Mouse (Mus musculus): ENCODE results near the gene S100a10. TPM values are rescaled to one million over a fixed set of nuclear protein-coding genes. Genes with fewer than 3 reads are reported as not detected.
"Not testable (repeated sequence)": the region's sequence is repeated elsewhere in the genome, so short reads cannot be mapped to it uniquely, and the experiment has no call there.

The S100a10 gene
- polyA plus RNA-seq, 1 experiment from 2014 or later = 197 TPM

DNA sequence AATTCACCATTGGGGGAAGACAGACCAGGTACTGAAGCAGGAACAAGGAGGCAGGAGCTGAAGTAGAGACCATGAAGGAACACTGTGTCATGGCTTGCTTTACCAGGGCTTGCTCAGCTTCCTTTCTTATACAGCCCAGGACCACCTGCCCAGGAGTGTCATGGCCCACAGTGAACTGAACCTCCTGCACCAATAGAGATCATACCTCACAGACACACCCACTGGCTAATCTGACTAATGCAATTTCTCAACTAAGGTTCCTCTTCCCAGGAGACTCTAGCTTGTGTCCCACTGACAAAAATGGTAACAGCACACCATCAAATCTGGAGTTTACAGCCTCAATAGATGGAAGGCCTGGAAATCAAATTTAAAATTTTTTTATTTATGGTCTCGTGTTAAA lies 35.4 kb downstream of the S100a10 start:
- H3K36me3 ChIP-seq = no peaks in the 10 kb centered on the region
- no peak overlapping the region for H3K9ac ChIP-seq (replicated peaks)
- no peaks in the 10 kb centered on the region for H3K9me3 ChIP-seq
- no peak overlapping the region for H3K4me2 ChIP-seq (replicated peaks)
- no peak overlapping the region for H3K27ac ChIP-seq (replicated peaks)
- no peaks in the 10 kb centered on the region for H3K27me3 ChIP-seq
- no peak overlapping the region for H3K4me3 ChIP-seq
- no peak for ATAC-seq (ENCODE audit: low FRiP score, low read depth)
- 91% methylated on average over 1 of the region's 1 CpGs for WGBS
- H3K4me1 ChIP-seq = no peaks in the 10 kb centered on the region

DNA sequence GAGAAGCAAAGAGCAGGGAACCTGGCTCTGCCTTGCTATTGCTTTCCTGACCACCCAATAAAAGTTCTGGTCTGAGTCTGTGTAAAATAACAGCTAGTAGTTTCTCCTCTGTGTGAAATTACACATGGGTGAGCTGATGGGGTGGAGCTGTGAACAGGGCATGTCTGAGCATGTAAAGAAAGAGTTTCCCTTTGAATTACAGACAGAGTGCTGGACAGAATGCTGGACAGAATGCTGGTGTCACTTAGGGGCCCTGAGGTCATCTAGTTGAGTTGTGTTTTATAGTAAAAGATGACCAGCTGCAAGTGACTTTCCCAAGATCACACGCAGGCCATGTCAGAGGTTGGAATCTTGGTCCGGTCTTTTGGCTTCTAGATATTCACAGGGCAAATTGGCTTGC lies 37.2 kb downstream of the S100a10 start:
- H3K9me3 ChIP-seq = no peaks in the 10 kb centered on the region
- no peak overlapping the region for H3K4me2 ChIP-seq (replicated peaks)
- no peaks in the 10 kb centered on the region for H3K36me3 ChIP-seq
- no peaks in the 10 kb centered on the region for H3K27me3 ChIP-seq
- no peak overlapping the region for H3K27ac ChIP-seq (replicated peaks)
- no peak overlapping the region for H3K9ac ChIP-seq (replicated peaks)
- no peak for ATAC-seq (ENCODE audit: low FRiP score, low read depth)
- H3K4me3 ChIP-seq = no peak overlapping the region
- WGBS = 90% methylated on average over 2 of the region's 2 CpGs
- 0 out of 2 replicates have a peak, but pooled peaks cover 2% of the 10 kb centered on the region for H3K4me1 ChIP-seq

DNA sequence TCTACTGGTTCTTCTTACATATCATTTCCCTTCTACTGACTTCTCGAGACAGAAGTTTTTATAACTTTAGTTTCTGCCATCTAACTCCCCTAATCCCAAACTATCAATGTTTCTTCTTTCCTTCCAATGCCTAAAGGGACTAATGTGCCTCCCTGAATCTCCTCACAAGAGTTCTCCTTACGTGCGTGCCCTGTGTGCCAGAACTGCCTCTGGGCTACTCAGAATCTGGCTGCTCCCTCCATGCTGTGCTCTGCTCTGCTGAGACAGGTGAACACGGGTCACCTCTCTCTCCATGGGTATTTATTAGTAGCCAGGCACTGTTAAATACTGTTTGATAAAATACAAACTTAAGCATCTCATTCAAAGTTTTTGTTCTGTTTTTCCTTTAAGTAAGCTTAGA lies 38.1 kb downstream of the S100a10 start:
- WGBS = 74% methylated on average over 4 of the region's 4 CpGs
- Histone ChIP-seq H3K9ac (replicated peaks) (no peak overlapping the region), H3K4me1 (peaks cover 6% of the 10 kb centered on the region; the same call in 1 of the 2 replicates), H3K4me3 (no peak overlapping the region), H3K27ac (replicated peaks) (no peak overlapping the region), H3K27me3 (no peaks in the 10 kb centered on the region), H3K9me3 (no peaks in the 10 kb centered on the region), H3K4me2 (replicated peaks) (no peak overlapping the region), H3K36me3 (no peaks in the 10 kb centered on the region)
- ATAC-seq (ENCODE audit: low FRiP score, low read depth) = no peak

DNA sequence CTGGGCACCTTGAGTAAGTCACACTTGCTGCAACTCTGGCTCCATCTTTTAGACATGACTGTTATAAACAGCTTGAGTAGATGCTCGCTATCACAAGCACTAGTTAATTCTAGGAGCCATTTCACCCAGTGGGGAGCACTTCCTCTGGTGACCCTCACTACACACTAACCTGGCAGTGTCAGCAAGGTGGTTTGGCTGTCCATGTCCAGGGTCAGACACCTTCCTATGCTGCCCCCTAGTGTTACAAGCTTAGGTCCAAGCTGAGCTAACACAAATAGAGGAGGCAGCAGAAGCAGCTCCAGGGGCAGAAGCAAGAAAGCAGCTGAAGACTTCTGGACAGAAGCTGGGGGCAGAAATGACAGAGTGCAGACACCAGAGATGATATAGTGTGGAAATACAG lies 38.6 kb downstream of the S100a10 start:
- ATAC-seq (ENCODE audit: low FRiP score, low read depth) = no peak
- WGBS = 56% methylated on average over 1 of the region's 1 CpGs
- H3K9ac ChIP-seq (replicated peaks) = no peak overlapping the region

DNA sequence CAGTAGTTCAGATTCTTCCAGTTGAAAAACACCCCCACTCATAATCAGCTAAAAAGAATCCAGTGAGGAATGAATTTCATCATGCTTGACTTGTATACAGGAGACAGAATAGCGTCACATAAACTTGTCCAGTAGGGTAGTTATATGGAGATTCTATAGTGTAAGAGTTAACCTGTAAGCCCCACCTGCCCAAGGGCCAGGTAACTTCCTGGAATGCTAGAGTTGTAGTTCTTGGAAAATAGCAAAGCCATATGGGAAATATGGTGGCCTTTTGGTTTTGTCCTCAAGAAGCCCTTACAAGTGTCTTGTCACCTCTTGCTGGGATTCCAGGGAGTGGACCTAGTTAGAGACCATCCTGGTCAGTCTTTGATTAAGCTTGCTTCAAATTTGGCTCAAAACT lies 41.8 kb downstream of the S100a10 start:
- Histone ChIP-seq H3K9ac (replicated peaks) (no peak overlapping the region), H3K4me1 (peaks cover 6% of the 10 kb centered on the region; the same call in 1 of the 2 replicates), H3K9me3 (no peaks in the 10 kb centered on the region), H3K36me3 (no peaks in the 10 kb centered on the region), H3K4me2 (replicated peaks) (no peak overlapping the region), H3K27ac (replicated peaks) (no peak overlapping the region), H3K4me3 (no peak overlapping the region), H3K27me3 (no peaks in the 10 kb centered on the region)
- 94% methylated on average over 1 of the region's 1 CpGs for WGBS
- no peak for ATAC-seq (ENCODE audit: low FRiP score, low read depth)

More for the DNA sequence above, 38.6 kb downstream of the S100a10 start:
- H3K9me3 ChIP-seq = no peaks in the 10 kb centered on the region
- H3K36me3 ChIP-seq = no peaks in the 10 kb centered on the region
- no peak overlapping the region for H3K27ac ChIP-seq (replicated peaks)
- no peak overlapping the region for H3K4me3 ChIP-seq
- H3K4me2 ChIP-seq (replicated peaks) = no peak overlapping the region
- peaks cover 6% of the 10 kb centered on the region; the same call in 1 of the 2 replicates for H3K4me1 ChIP-seq
- H3K27me3 ChIP-seq = no peaks in the 10 kb centered on the region

DNA sequence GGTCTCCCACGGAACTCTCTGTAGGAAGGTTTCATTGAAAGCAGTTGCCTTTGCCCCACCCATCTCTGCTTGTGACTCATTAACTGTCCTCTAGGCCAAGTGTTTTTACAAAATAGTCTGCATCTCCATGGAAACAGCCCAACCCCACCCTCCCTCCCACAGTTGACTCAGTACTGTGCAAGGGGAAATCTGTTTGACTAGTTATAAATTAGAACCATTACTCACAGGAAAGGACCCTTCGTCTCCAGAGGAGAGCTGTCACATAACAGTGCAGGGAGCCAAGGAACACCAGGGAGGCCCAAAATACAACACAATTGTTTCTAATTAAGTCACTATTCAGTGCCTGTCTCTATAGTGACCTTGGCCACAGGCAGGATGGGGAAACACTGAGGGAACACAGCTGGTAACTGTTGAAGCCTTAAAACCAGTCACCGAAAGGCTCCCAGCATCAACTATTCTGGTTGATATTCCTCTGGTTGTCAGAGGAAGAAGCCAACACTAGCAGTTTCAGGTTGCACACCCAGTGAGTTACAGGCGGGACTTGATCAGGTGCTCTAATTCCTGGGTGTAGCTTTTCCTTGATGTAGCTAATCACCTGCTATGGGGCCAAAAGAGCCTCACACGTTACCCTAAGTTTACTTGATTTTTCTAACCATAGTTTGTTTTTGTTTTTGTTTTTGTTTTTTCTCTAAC lies 42.5 kb downstream of the S100a10 start:
- 54% methylated on average over 5 of the region's 5 CpGs for WGBS
- no peak overlapping the region for H3K4me3 ChIP-seq
- no peak overlapping the region for H3K27ac ChIP-seq (replicated peaks)
- peaks cover 6% of the 10 kb centered on the region; the same call in 1 of the 2 replicates for H3K4me1 ChIP-seq
- H3K9me3 ChIP-seq = no peaks in the 10 kb centered on the region
- H3K9ac ChIP-seq (replicated peaks) = no peak overlapping the region
- no peak for ATAC-seq (ENCODE audit: low FRiP score, low read depth)
- H3K36me3 ChIP-seq = no peaks in the 10 kb centered on the region
- H3K27me3 ChIP-seq = no peaks in the 10 kb centered on the region
- no peak overlapping the region for H3K4me2 ChIP-seq (replicated peaks)

DNA sequence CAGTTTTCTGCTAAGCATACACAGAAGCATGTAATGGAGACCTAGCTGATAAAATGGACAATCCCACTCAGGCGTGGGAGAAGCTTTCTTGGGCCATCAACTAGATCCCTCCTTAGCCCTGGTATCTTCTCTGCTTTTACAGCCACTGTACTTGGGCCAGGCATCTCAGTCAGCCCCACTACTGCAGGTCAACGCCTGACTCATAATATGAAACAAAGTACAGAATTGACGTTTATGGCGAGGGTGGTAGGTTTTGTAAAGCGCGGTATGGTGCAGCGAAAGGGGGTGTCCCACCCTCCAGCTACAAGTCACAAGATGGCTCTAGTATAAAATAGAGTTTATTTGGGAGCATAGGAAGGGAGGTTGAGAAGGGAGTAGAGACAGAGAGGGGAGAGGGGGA lies 43.1 kb downstream of the S100a10 start:
- no peak for ATAC-seq (ENCODE audit: low FRiP score, low read depth)
- Histone ChIP-seq H3K9me3 (no peaks in the 10 kb centered on the region), H3K27ac (replicated peaks) (no peak overlapping the region), H3K9ac (replicated peaks) (no peak overlapping the region), H3K4me1 (peaks cover 6% of the 10 kb centered on the region; the same call in 1 of the 2 replicates), H3K4me3 (no peak overlapping the region), H3K27me3 (no peaks in the 10 kb centered on the region), H3K4me2 (replicated peaks) (no peak overlapping the region), H3K36me3 (no peaks in the 10 kb centered on the region)
- WGBS = 90% methylated on average over 7 of the region's 7 CpGs

DNA sequence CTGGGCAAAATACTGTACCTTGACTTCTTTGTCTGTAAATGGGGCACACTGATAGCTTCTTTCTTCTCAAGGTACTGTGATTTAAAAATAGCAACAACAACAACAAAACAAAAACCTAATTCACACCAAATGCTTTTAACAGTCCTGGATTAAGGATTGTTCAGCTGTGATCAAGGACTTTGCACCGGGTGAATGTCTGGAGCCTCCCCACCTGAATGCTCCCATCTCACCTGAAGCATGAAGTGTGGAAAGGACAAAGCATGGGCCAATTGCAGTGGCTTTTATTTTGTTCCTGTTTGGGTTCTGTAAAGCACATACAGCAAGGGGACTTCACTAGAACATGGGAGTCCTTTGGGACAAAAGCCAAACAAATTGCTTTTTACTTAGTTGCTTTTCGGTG lies 45.3 kb downstream of the S100a10 start:
- no peaks in the 10 kb centered on the region for H3K27me3 ChIP-seq
- no peak for ATAC-seq (ENCODE audit: low FRiP score, low read depth)
- WGBS = 89% methylated on average over 2 of the region's 2 CpGs
- H3K4me1 ChIP-seq = peaks cover 6% of the 10 kb centered on the region; the same call in 1 of the 2 replicates
- no peak overlapping the region for H3K9ac ChIP-seq (replicated peaks)
- no peak overlapping the region for H3K4me2 ChIP-seq (replicated peaks)
- no peaks in the 10 kb centered on the region for H3K36me3 ChIP-seq
- no peak overlapping the region for H3K4me3 ChIP-seq
- no peaks in the 10 kb centered on the region for H3K9me3 ChIP-seq
- H3K27ac ChIP-seq (replicated peaks) = no peak overlapping the region

DNA sequence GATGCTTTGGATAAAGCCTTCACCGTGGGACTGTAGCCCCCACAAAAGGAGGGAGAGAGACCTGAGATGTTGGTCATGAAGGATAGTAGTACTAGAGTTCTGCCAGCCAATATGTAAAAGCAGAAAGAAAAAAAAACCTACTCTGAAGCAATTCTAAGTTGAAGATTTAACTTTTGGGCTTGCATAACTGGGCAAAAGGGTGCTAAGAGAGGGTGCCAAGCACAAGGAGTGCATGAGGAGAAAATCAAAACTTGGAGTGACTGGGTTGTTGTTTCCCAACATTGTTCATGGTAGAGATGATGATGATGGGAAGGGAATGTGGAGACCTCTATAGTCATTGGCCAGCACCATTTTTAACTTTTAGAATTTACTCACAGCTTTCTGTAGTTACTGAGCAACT lies 47.0 kb downstream of the S100a10 start:
- H3K9ac ChIP-seq (replicated peaks) = no peak overlapping the region
- no peak overlapping the region for H3K27ac ChIP-seq (replicated peaks)
- H3K4me1 ChIP-seq = peaks cover 6% of the 10 kb centered on the region; the same call in 1 of the 2 replicates
- no peaks in the 10 kb centered on the region for H3K36me3 ChIP-seq
- H3K4me3 ChIP-seq = no peak overlapping the region
- H3K4me2 ChIP-seq (replicated peaks) = no peak overlapping the region
- H3K9me3 ChIP-seq = no peaks in the 10 kb centered on the region
- 89% methylated on average over 1 of the region's 1 CpGs for WGBS
- ATAC-seq (ENCODE audit: low FRiP score, low read depth) = no peak
- no peaks in the 10 kb centered on the region for H3K27me3 ChIP-seq

DNA sequence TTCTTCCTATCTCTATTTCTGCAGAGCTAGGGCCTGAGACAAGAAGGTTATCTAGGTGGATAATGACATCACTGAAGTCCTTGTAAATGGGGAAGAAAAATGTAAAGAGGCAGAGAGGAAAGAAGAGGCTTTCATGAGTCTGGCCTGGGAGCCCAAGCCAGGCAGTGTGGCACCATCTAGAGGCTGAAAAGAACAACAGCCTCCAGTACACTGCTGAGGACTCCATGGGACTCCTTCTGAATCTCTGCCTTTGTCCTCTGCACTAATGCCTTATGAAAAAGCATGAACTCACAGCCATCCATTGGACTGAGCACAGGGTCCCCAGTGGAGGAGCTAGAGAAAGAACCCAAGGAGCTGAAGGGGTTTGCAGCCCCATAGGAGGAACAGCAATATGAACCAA lies 54.1 kb downstream of the S100a10 start:
- not testable (repeated sequence) for H3K36me3 ChIP-seq; H3K27me3 ChIP-seq; H3K4me1 ChIP-seq; H3K27ac ChIP-seq (replicated peaks); H3K9me3 ChIP-seq; H3K4me2 ChIP-seq (replicated peaks); ATAC-seq (ENCODE audit: low FRiP score, low read depth); H3K9ac ChIP-seq (replicated peaks); H3K4me3 ChIP-seq

Other genes starting within 250 kb of the S100a10 start
- gene Hrnr, start 235.3 kb upstream of the S100a10 start, polyA plus RNA-seq (2016; fragmentation: Nextera tagmentation; extraction: Ambion mirVana) = not detected in 2 replicates
- not detected in 2 replicates for gene Rptn, start 161.4 kb upstream of the S100a10 start, polyA plus RNA-seq (2016; fragmentation: Nextera tagmentation; extraction: Ambion mirVana)
- 0.90 and 1.2 TPM in 2 replicates for gene Tchh, start 112.8 kb upstream of the S100a10 start, polyA plus RNA-seq (2016; fragmentation: Nextera tagmentation; extraction: Ambion mirVana)
- not detected in 2 replicates for gene Tchhl1, start 86.3 kb upstream of the S100a10 start, polyA plus RNA-seq (2016; fragmentation: Nextera tagmentation; extraction: Ambion mirVana)
- 340 and 424 TPM in 2 replicates for gene S100a11, start 34.6 kb upstream of the S100a10 start, polyA plus RNA-seq (2016; fragmentation: Nextera tagmentation; extraction: Ambion mirVana)
- gene Tdpoz2, start 97.6 kb downstream of the S100a10 start, polyA plus RNA-seq (2016; fragmentation: Nextera tagmentation; extraction: Ambion mirVana) = not detected in 2 replicates
- not detected in 2 replicates for gene Tdpoz1, start 121.2 kb downstream of the S100a10 start, polyA plus RNA-seq (2016; fragmentation: Nextera tagmentation; extraction: Ambion mirVana)
- gene Gm37596, start 138.0 kb downstream of the S100a10 start, polyA plus RNA-seq (2016; fragmentation: Nextera tagmentation; extraction: Ambion mirVana) = not detected in 2 replicates
- gene Gm5773, start 217.9 kb downstream of the S100a10 start, polyA plus RNA-seq (2016; fragmentation: Nextera tagmentation; extraction: Ambion mirVana) = not detected in 2 replicates
- gene Tdpoz4, start 241.3 kb downstream of the S100a10 start, polyA plus RNA-seq (2016; fragmentation: Nextera tagmentation; extraction: Ambion mirVana) = not detected in 2 replicates

Measured in midbrain, embryonic 12.5 days (tissue).